Mouse (Mus musculus) lung, adult 2 months (tissue): ENCODE measurements around the gene Zp1.

Source experiments
- CTCF ChIP-seq: fragments of 200-500 bp; IDR thresholded peaks from 2 replicates; pipeline ENCODE4 v1.5.1; 2011; ENCODE audit warnings: mild to moderate bottlenecking, low read length, control low read depth; ENCODE audit not compliant: insufficient read depth
- POLR2A ChIP-seq: fragments of 200-500 bp; IDR thresholded peaks from 2 replicates; pipeline ENCODE4 v1.6.1; 2011; ENCODE audit warnings: low read depth, mild to moderate bottlenecking, control low read depth, low read length, borderline replicate concordance; ENCODE audit errors: extremely low read depth

DNA sequence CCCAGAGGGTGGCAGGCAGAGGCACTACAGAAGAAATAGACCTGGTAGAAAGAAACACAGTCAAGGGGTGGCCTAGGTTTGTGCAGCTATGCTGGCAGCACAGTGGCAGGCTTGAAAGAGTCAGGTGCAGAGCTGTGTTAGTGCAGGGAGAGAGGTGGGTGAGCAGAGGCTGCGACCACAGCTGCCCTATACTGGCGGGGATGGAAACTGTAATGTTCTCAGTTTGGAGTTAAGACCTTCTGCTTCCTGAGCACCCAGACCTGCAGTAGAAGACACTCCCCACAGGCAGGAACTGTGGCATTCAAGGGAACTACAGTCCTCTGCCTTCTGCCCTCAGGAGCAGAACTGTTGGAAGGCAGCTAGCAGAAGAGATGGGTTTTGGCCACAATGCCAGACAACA lies 5.6 kb downstream of the Zp1 start:
- TF ChIP-seq CTCF: no peak
- TF ChIP-seq POLR2A: no peak
